Comparison of ENCODE assay signal across 9 mouse cellular contexts in genomic region chr17:55971453-55971852, GRCm38 (mm10). TPM values are rescaled to one million over a fixed set of nuclear protein-coding genes. Genes with fewer than 3 reads are reported as not detected.
A peak's percentile ranks its signal among the peaks of the same experiment; 100 is the strongest.
DNase-seq lines count a peak whose midpoint lies in the region; ATAC-seq and TF ChIP-seq lines count a peak whose summit lies in the region.
"Had no signal": no experiment of that assay in that cellular context is flagged by ENCODE, and none has a peak within 500 bp of the region (broad histone marks: within the 10 kb centered on the region; RNA-seq: fewer than 3 reads in every experiment).

No protein-coding gene starts in this region.

- DNase-seq in gastrocnemius, adult 2 months, result peak; percentile 25
- DNase-seq in gastrocnemius, adult 18-20 months (ENCODE audit: low spot score), result no peak
- DNase-seq in lung, embryonic 14.5 days, result no peak
- DNase-seq in lung, adult 18-20 months, result no peak
- DNase-seq in hindbrain, embryonic 14.5 days (ENCODE audit: low spot score), result no peak
- no peak for DNase-seq in spleen, adult 18-20 months
- no peak for DNase-seq in lung, adult 2 months

- no peaks in the 10 kb centered on the region for H3K9me3 ChIP-seq in lung, embryonic 14.5 days (ENCODE audit: low read depth, low read length)
- H3K9me3 ChIP-seq in hindbrain, embryonic 14.5 days (ENCODE audit: control insufficient read depth, low read length), result no peaks in the 10 kb centered on the region
- no peaks in the 10 kb centered on the region for H3K9me3 ChIP-seq in neural tube, embryonic 14.5 days (ENCODE audit: control insufficient read depth, low read length)

- H3K4me2 ChIP-seq in lung, embryonic 14.5 days, result peak overlapping the region; percentile 90; the same call in 1 of the 2 replicates
- H3K4me2 ChIP-seq in hindbrain, embryonic 14.5 days (replicated peaks), result peak overlapping the region; percentile 88
- H3K4me2 ChIP-seq in neural tube, embryonic 14.5 days (ENCODE audit: low read depth, low read length), result peak overlapping the region; percentile 59

- intact Hi-C loops in gastrocnemius, adult 2 months (cut with DNase I), result no loop called here

- H3K27me3 ChIP-seq in lung, embryonic 14.5 days (ENCODE audit: insufficient read depth, low read length), result peaks cover 16% of the 10 kb centered on the region; the same call in 1 of the 2 replicates
- no peaks in the 10 kb centered on the region for H3K27me3 ChIP-seq in hindbrain, embryonic 14.5 days (ENCODE audit: control insufficient read depth, insufficient read depth, low read length)
- no peaks in the 10 kb centered on the region for H3K27me3 ChIP-seq in neural tube, embryonic 14.5 days (ENCODE audit: control insufficient read depth, insufficient read depth, low read length)

- no peak overlapping the region; the same call in 1 of the 2 replicates for H3K9ac ChIP-seq in lung, embryonic 14.5 days
- H3K9ac ChIP-seq in hindbrain, embryonic 14.5 days, result peak overlapping the region; percentile 84
- H3K9ac ChIP-seq in neural tube, embryonic 14.5 days (replicated peaks; ENCODE audit: low read depth, low read length), result peak overlapping the region; percentile 96

- H3K4me1 ChIP-seq in lung, embryonic 14.5 days (ENCODE audit: insufficient read depth), result 0 out of 2 replicates have a peak, but pooled peaks cover 3% of the 10 kb centered on the region
- H3K4me1 ChIP-seq in hindbrain, embryonic 14.5 days (replicated peaks; ENCODE audit: control insufficient read depth, insufficient read depth, low read length), result peaks cover 29% of the 10 kb centered on the region
- peaks cover 20% of the 10 kb centered on the region for H3K4me1 ChIP-seq in neural tube, embryonic 14.5 days (ENCODE audit: control insufficient read depth, insufficient read depth, low read length)
- peaks cover under 1% of the 10 kb centered on the region; the same call in 1 of the 2 replicates for H3K4me1 ChIP-seq in lung, adult 2 months (ENCODE audit: control insufficient read depth, insufficient read depth, low read length)

- H3K36me3 ChIP-seq in lung, embryonic 14.5 days (ENCODE audit: insufficient read depth), result peaks cover 20% of the 10 kb centered on the region; the same call in 1 of the 2 replicates
- H3K36me3 ChIP-seq in hindbrain, embryonic 14.5 days (replicated peaks; ENCODE audit: control insufficient read depth, insufficient read depth), result peaks cover 40% of the 10 kb centered on the region
- peaks cover 13% of the 10 kb centered on the region for H3K36me3 ChIP-seq in neural tube, embryonic 14.5 days (ENCODE audit: control insufficient read depth, insufficient read depth, low read length)

- no peak for TF ChIP-seq POLR2A in lung, adult 2 months (IDR thresholded peaks at IDR 0.05; ENCODE audit: borderline replicate concordance, extremely low read depth, low read depth, low read length)

- ATAC-seq in lung, embryonic 14.5 days (ENCODE audit: insufficient read depth), result no peak
- no peak for ATAC-seq in hindbrain, embryonic 14.5 days (ENCODE audit: low FRiP score)
- ATAC-seq in neural tube, embryonic 14.5 days (ENCODE audit: low read depth), result no peak

- 31% methylated on average over 22 of the region's 22 CpGs for WGBS in lung, embryonic 14.5 days
- WGBS in hindbrain, embryonic 14.5 days, result 20% methylated on average over 22 of the region's 22 CpGs
- WGBS in neural tube, embryonic 14.5 days, result 26% methylated on average over 22 of the region's 22 CpGs
- WGBS in lung, adult 2 months, result 40% methylated on average over 22 of the region's 22 CpGs

- no peak for TF ChIP-seq CTCF in gastrocnemius, adult 2 months (IDR thresholded peaks at IDR 0.05)
- TF ChIP-seq CTCF in lung, embryonic 14.5 days (IDR thresholded peaks at IDR 0.05; ENCODE audit: low read depth), result no peak
- TF ChIP-seq CTCF in lung, adult 2 months (IDR thresholded peaks at IDR 0.05; ENCODE audit: insufficient read depth, low read length), result no peak

- H3K4me3 ChIP-seq in gastrocnemius, adult 2 months, result no peak overlapping the region
- H3K4me3 ChIP-seq in lung, embryonic 14.5 days (ENCODE audit: low read depth, low read length), result peak overlapping the region; percentile 48
- peak overlapping the region; percentile 53 for H3K4me3 ChIP-seq in hindbrain, embryonic 14.5 days (replicated peaks; ENCODE audit: low read length)
- H3K4me3 ChIP-seq in neural tube, embryonic 14.5 days (ENCODE audit: low read depth, low read length), result peak overlapping the region; percentile 65
- H3K4me3 ChIP-seq in lung, adult 2 months (replicated peaks; ENCODE audit: extremely low read depth, low read depth, low read length), result no peak overlapping the region

- no peak overlapping the region for H3K27ac ChIP-seq in gastrocnemius, adult 2 months
- no peak overlapping the region for H3K27ac ChIP-seq in lung, embryonic 14.5 days (ENCODE audit: low read depth)
- 0 out of 2 replicates have a peak overlapping the region, but pooled peaks have one; percentile 41 for H3K27ac ChIP-seq in hindbrain, embryonic 14.5 days
- H3K27ac ChIP-seq in neural tube, embryonic 14.5 days (ENCODE audit: low read depth, low read length), result no peak overlapping the region; the same call in 1 of the 2 replicates

RNA-seq across cellular contexts. Expression of gene Shd, which starts 1.2 kb away (rescaled TPM):
- total RNA-seq in gastrocnemius, adult 2 months (2021), result under 1 TPM in 1 of 2 experiments, not detected in 1; 0.47 TPM
- under 1 TPM in 1 of 2 experiments, not detected in 1; 0.34 TPM for total RNA-seq in gastrocnemius, adult 18-20 months (2021)
- polyA plus RNA-seq in lung, embryonic 14.5 days (2014; fragmentation: Nextera tagmentation; extraction: Ambion mirVana), result 11.4 and 12.0 TPM in 2 replicates
- 149 and 167 TPM in 2 replicates for polyA plus RNA-seq in hindbrain, embryonic 14.5 days (2014; fragmentation: Nextera tagmentation; extraction: Ambion mirVana)
- 158 and 218 TPM in 2 replicates for polyA plus RNA-seq in neural tube, embryonic 14.5 days (2014; fragmentation: Nextera tagmentation; extraction: Ambion mirVana)
- polyA plus RNA-seq in lung, adult 2 months (2012; rRNA removed), result 1.6 and 1.9 TPM in 2 replicates

RNA-seq across cellular contexts. Expression of gene Yju2, which starts 12.6 kb away (rescaled TPM):
- 10 to 100 TPM in 1 of 2 experiments, 1 to 10 TPM in 1; 8.3 to 10.2 TPM for total RNA-seq in gastrocnemius, adult 2 months (2021)
- 1 to 10 TPM; 7.4 to 8.0 TPM for total RNA-seq in gastrocnemius, adult 18-20 months (2021)
- polyA plus RNA-seq in lung, embryonic 14.5 days (2014; fragmentation: Nextera tagmentation; extraction: Ambion mirVana), result 21.8 and 22.0 TPM in 2 replicates
- 15.9 and 18.1 TPM in 2 replicates for polyA plus RNA-seq in hindbrain, embryonic 14.5 days (2014; fragmentation: Nextera tagmentation; extraction: Ambion mirVana)
- 17.9 and 18.0 TPM in 2 replicates for polyA plus RNA-seq in neural tube, embryonic 14.5 days (2014; fragmentation: Nextera tagmentation; extraction: Ambion mirVana)
- polyA plus RNA-seq in lung, adult 2 months (2012; rRNA removed), result 8.8 and 9.5 TPM in 2 replicates

RNA-seq across cellular contexts. Expression of gene Fsd1, which starts 14.9 kb away (rescaled TPM):
- not detected for total RNA-seq in gastrocnemius, adult 2 months (2021)
- total RNA-seq in gastrocnemius, adult 18-20 months (2021), result not detected
- polyA plus RNA-seq in lung, embryonic 14.5 days (2014; fragmentation: Nextera tagmentation; extraction: Ambion mirVana), result 6.6 and 11.5 TPM in 2 replicates
- polyA plus RNA-seq in hindbrain, embryonic 14.5 days (2014; fragmentation: Nextera tagmentation; extraction: Ambion mirVana), result 167 and 175 TPM in 2 replicates
- 155 and 188 TPM in 2 replicates for polyA plus RNA-seq in neural tube, embryonic 14.5 days (2014; fragmentation: Nextera tagmentation; extraction: Ambion mirVana)
- 0.17 and 0.31 TPM in 2 replicates for polyA plus RNA-seq in lung, adult 2 months (2012; rRNA removed)
- total RNA-seq: megakaryocyte, adult 5-6 weeks had no signal

RNA-seq across cellular contexts. Expression of gene Ebi3, which starts 19.0 kb away (rescaled TPM):
- under 1 TPM; 0.20 to 0.39 TPM for total RNA-seq in gastrocnemius, adult 2 months (2021)
- under 1 TPM; 0.27 to 0.38 TPM for total RNA-seq in gastrocnemius, adult 18-20 months (2021)
- 0.84 and 1.7 TPM in 2 replicates for polyA plus RNA-seq in lung, embryonic 14.5 days (2014; fragmentation: Nextera tagmentation; extraction: Ambion mirVana)
- polyA plus RNA-seq in hindbrain, embryonic 14.5 days (2014; fragmentation: Nextera tagmentation; extraction: Ambion mirVana), result 5.6 and 8.1 TPM in 2 replicates
- 6.7 and 7.1 TPM in 2 replicates for polyA plus RNA-seq in neural tube, embryonic 14.5 days (2014; fragmentation: Nextera tagmentation; extraction: Ambion mirVana)
- 7.3 and 12.4 TPM in 2 replicates for polyA plus RNA-seq in lung, adult 2 months (2012; rRNA removed)

RNA-seq across cellular contexts. Expression of gene Zfp119b, which starts 22.2 kb away (rescaled TPM):
- 1 to 10 TPM; 2.9 to 4.1 TPM for total RNA-seq in gastrocnemius, adult 2 months (2021)
- total RNA-seq in gastrocnemius, adult 18-20 months (2021), result 1 to 10 TPM; 3.0 to 3.2 TPM
- polyA plus RNA-seq in lung, embryonic 14.5 days (2014; fragmentation: Nextera tagmentation; extraction: Ambion mirVana), result 5.1 and 5.4 TPM in 2 replicates
- polyA plus RNA-seq in hindbrain, embryonic 14.5 days (2014; fragmentation: Nextera tagmentation; extraction: Ambion mirVana), result 9.4 and 10.5 TPM in 2 replicates
- 9.8 and 10.5 TPM in 2 replicates for polyA plus RNA-seq in neural tube, embryonic 14.5 days (2014; fragmentation: Nextera tagmentation; extraction: Ambion mirVana)
- polyA plus RNA-seq in lung, adult 2 months (2012; rRNA removed), result 0.29 and 0.70 TPM in 2 replicates

Comparison
In these comparisons a context has a peak if more than half of its experiments do, and no peak if none do; other contexts are left out.
1. H3K4me3 ChIP-seq: peak in lung, embryonic 14.5 days (single experiment), hindbrain, embryonic 14.5 days (single experiment) and neural tube, embryonic 14.5 days (single experiment); none in gastrocnemius, adult 2 months (single experiment) and lung, adult 2 months (single experiment).
2. RNA of gene Shd, which starts 1.2 kb away (polyA plus RNA-seq): 158 to 218 TPM in neural tube, embryonic 14.5 days and 149 to 167 TPM in hindbrain, embryonic 14.5 days; 11.4 to 12.0 TPM in lung, embryonic 14.5 days and 1.6 to 1.9 TPM in lung, adult 2 months; every median in the first group is over 10 times any median in the second.
3. RNA of gene Fsd1, which starts 14.9 kb away (polyA plus RNA-seq): 155 to 188 TPM in neural tube, embryonic 14.5 days and 167 to 175 TPM in hindbrain, embryonic 14.5 days; 6.6 to 11.5 TPM in lung, embryonic 14.5 days and 0.17 to 0.31 TPM in lung, adult 2 months; every median in the first group is over 10 times any median in the second.
4. Peak in every context shown above with its lines, with median percentiles within 50 percentile points of each other: H3K4me2 ChIP-seq.